Mouse (Mus musculus) ES-Bruce4 (cell line): Measurements from ENCODE around the gene Casc3.

Experiments
- CTCF ChIP-seq: IDR thresholded peaks from one replicate; pipeline ENCODE4 v1.8.1; 2011; ENCODE audit warnings: low read depth, low read length
- POLR2A ChIP-seq: IDR thresholded peaks from one replicate; pipeline ENCODE4 v1.8.1; 2011; ENCODE audit warnings: low read length; ENCODE audit not compliant: insufficient read depth

DNA sequence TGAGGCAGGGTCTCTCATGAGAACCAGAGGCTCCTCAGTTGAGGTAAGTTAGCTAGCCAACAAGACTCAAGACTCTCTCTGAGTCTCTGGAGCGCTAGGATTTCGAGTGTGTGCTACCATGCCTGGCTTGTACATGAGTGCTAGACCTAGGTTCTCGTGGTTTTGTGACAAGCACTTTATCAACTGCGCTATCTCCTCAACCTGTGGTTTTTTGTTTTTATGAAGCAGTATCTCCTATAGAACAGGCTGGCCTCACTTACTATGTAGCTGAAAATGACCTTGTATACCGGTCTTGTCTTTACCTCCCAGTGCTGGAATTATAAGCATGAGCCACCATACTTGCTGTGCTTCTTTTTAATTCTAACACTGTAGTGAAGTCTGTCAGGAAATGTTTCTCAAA is 16.3 kb downstream of the Casc3 start:
- TF ChIP-seq CTCF, result no peak
- TF ChIP-seq POLR2A, result no peak
